Mouse (Mus musculus): ENCODE measurements around the gene C1galt1c1. TPM values are rescaled to one million over a fixed set of nuclear protein-coding genes. Genes with fewer than 3 reads are reported as not detected.

Gene C1galt1c1
- polyA plus RNA-seq (2014; fragmentation: Nextera tagmentation; extraction: Ambion mirVana): 20.3 and 21.3 TPM in 2 replicates

GRCm38 (mm10) chrX:38634801-38635637 is at the start of gene C1galt1c1:
TSS of gene C1galt1c1 (minus strand) at chrX:38635087.
- peak; percentile 99 for ATAC-seq (replicated peaks; ENCODE audit: low FRiP score)
- WGBS: 22% methylated on average over 39 of the region's 43 CpGs

DNA sequence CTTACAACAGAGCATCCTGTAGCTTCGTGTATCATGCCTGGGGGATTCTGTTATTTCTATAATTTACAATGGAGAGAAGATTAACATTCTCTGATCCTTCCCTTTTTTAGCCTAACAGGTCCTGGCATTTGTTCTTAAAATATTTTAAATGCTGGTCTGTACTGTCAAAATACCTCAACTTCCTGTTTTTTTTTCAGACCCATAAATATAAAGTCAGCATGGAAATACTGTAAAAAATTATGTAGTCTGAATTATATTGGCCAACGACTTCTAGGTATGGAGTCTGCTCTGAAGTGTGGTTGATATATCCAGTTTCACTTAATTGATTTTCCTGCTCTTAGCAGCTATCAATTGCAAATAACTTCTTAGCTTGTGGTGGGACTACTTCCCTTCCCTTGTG is 47.1 kb upstream of the C1galt1c1 start:
- Histone ChIP-seq H3K9ac (ENCODE audit: low read length) (no peak overlapping the region), H3K27me3 (ENCODE audit: control insufficient read depth, insufficient read depth, low read length) (no peaks in the 10 kb centered on the region), H3K9me3 (ENCODE audit: control insufficient read depth, low read length) (no peaks in the 10 kb centered on the region), H3K27ac (ENCODE audit: low read depth, low read length) (no peak overlapping the region), H3K4me3 (ENCODE audit: low read depth, low read length) (no peak overlapping the region), H3K4me2 (ENCODE audit: low read depth, low read length, severe bottlenecking) (no peak overlapping the region), H3K4me1 (replicated peaks; ENCODE audit: control insufficient read depth, insufficient read depth, low read length) (no peaks in the 10 kb centered on the region), H3K36me3 (ENCODE audit: control insufficient read depth, insufficient read depth, low read length) (no peaks in the 10 kb centered on the region)
- no peak for ATAC-seq (replicated peaks; ENCODE audit: low FRiP score)
- WGBS: 68% methylated on average over 2 of the region's 2 CpGs
- DNase-seq (ENCODE audit: low spot score): no peak

More at GRCm38 (mm10) chrX:38634801-38635637, at the start of gene C1galt1c1:
- peak; percentile 93 for DNase-seq (ENCODE audit: low spot score)
- Histone ChIP-seq H3K27ac (ENCODE audit: low read depth, low read length) (peak within 1 kb of the TSS; percentile 81; the same call in 1 of the 2 replicates), H3K36me3 (ENCODE audit: control insufficient read depth, insufficient read depth, low read length) (no peaks in the 10 kb centered on the region), H3K4me2 (ENCODE audit: low read depth, low read length, severe bottlenecking) (peak within 1 kb of the TSS; percentile 42; the same call in 1 of the 2 replicates), H3K4me1 (replicated peaks; ENCODE audit: control insufficient read depth, insufficient read depth, low read length) (no peaks in the 10 kb centered on the region), H3K4me3 (ENCODE audit: low read depth, low read length) (peak within 1 kb of the TSS; percentile 45), H3K9me3 (ENCODE audit: control insufficient read depth, low read length) (no peaks in the 10 kb centered on the region), H3K9ac (ENCODE audit: low read length) (peak within 1 kb of the TSS; percentile 66), H3K27me3 (ENCODE audit: control insufficient read depth, insufficient read depth, low read length) (no peaks in the 10 kb centered on the region)

GRCm38 (mm10) chrX:38669111-38669903 is 34.4 kb upstream of the C1galt1c1 start:
- Histone ChIP-seq H3K4me3 (ENCODE audit: low read depth, low read length) (no peak overlapping the region), H3K4me1 (replicated peaks; ENCODE audit: control insufficient read depth, insufficient read depth, low read length) (no peaks in the 10 kb centered on the region), H3K4me2 (ENCODE audit: low read depth, low read length, severe bottlenecking) (no peak overlapping the region), H3K27me3 (ENCODE audit: control insufficient read depth, insufficient read depth, low read length) (no peaks in the 10 kb centered on the region), H3K9me3 (ENCODE audit: control insufficient read depth, low read length) (no peaks in the 10 kb centered on the region), H3K36me3 (ENCODE audit: control insufficient read depth, insufficient read depth, low read length) (no peaks in the 10 kb centered on the region), H3K9ac (ENCODE audit: low read length) (no peak overlapping the region), H3K27ac (ENCODE audit: low read depth, low read length) (no peak overlapping the region)
- DNase-seq (ENCODE audit: low spot score): no peak
- 77% methylated on average over 6 of the region's 6 CpGs for WGBS
- ATAC-seq (replicated peaks; ENCODE audit: low FRiP score): no peak

- Histone ChIP-seq H3K4me3 (ENCODE audit: low read depth, low read length) (no peak overlapping the region), H3K27me3 (ENCODE audit: control insufficient read depth, insufficient read depth, low read length) (no peaks in the 10 kb centered on the region), H3K9me3 (ENCODE audit: control insufficient read depth, low read length) (no peaks in the 10 kb centered on the region), H3K9ac (ENCODE audit: low read length) (no peak overlapping the region), H3K27ac (ENCODE audit: low read depth, low read length) (no peak overlapping the region), H3K4me2 (ENCODE audit: low read depth, low read length, severe bottlenecking) (no peak overlapping the region), H3K4me1 (replicated peaks; ENCODE audit: control insufficient read depth, insufficient read depth, low read length) (no peaks in the 10 kb centered on the region), H3K36me3 (ENCODE audit: control insufficient read depth, insufficient read depth, low read length) (no peaks in the 10 kb centered on the region)
- 74% methylated on average over 4 of the region's 4 CpGs for WGBS
- ATAC-seq (replicated peaks; ENCODE audit: low FRiP score) (no peak), DNase-seq (ENCODE audit: low spot score) (no peak)
Observed at GRCm38 (mm10) chrX:38656206-38656883, 21.5 kb upstream of the C1galt1c1 start.

GRCm38 (mm10) chrX:38654681-38655080 is 19.8 kb upstream of the C1galt1c1 start:
- no peaks in the 10 kb centered on the region for H3K27me3 ChIP-seq (ENCODE audit: control insufficient read depth, insufficient read depth, low read length)
- DNase-seq (ENCODE audit: low spot score) (no peak), ATAC-seq (replicated peaks; ENCODE audit: low FRiP score) (no peak)
- no peak overlapping the region for H3K4me2 ChIP-seq (ENCODE audit: low read depth, low read length, severe bottlenecking)
- WGBS: 84% methylated on average over 5 of the region's 5 CpGs
- no peaks in the 10 kb centered on the region for H3K4me1 ChIP-seq (replicated peaks; ENCODE audit: control insufficient read depth, insufficient read depth, low read length)
- no peaks in the 10 kb centered on the region for H3K36me3 ChIP-seq (ENCODE audit: control insufficient read depth, insufficient read depth, low read length)
- no peaks in the 10 kb centered on the region for H3K9me3 ChIP-seq (ENCODE audit: control insufficient read depth, low read length)
- H3K4me3 ChIP-seq (ENCODE audit: low read depth, low read length): no peak overlapping the region
- H3K27ac ChIP-seq (ENCODE audit: low read depth, low read length): no peak overlapping the region
- no peak overlapping the region for H3K9ac ChIP-seq (ENCODE audit: low read length)

GRCm38 (mm10) chrX:38653181-38653580 is 18.3 kb upstream of the C1galt1c1 start:
- Histone ChIP-seq H3K9ac (ENCODE audit: low read length) (no peak overlapping the region), H3K27me3 (ENCODE audit: control insufficient read depth, insufficient read depth, low read length) (no peaks in the 10 kb centered on the region), H3K9me3 (ENCODE audit: control insufficient read depth, low read length) (no peaks in the 10 kb centered on the region), H3K4me3 (ENCODE audit: low read depth, low read length) (no peak overlapping the region), H3K36me3 (ENCODE audit: control insufficient read depth, insufficient read depth, low read length) (no peaks in the 10 kb centered on the region), H3K27ac (ENCODE audit: low read depth, low read length) (no peak overlapping the region), H3K4me1 (replicated peaks; ENCODE audit: control insufficient read depth, insufficient read depth, low read length) (no peaks in the 10 kb centered on the region), H3K4me2 (ENCODE audit: low read depth, low read length, severe bottlenecking) (no peak overlapping the region)
- ATAC-seq (replicated peaks; ENCODE audit: low FRiP score) (no peak), DNase-seq (ENCODE audit: low spot score) (no peak)
- WGBS: 86% methylated on average over 1 of the region's 1 CpGs

GRCm38 (mm10) chrX:38651167-38651566 is 16.3 kb upstream of the C1galt1c1 start:
- Histone ChIP-seq H3K4me1 (replicated peaks; ENCODE audit: control insufficient read depth, insufficient read depth, low read length) (no peaks in the 10 kb centered on the region), H3K27ac (ENCODE audit: low read depth, low read length) (no peak overlapping the region), H3K9ac (ENCODE audit: low read length) (no peak overlapping the region), H3K36me3 (ENCODE audit: control insufficient read depth, insufficient read depth, low read length) (no peaks in the 10 kb centered on the region), H3K27me3 (ENCODE audit: control insufficient read depth, insufficient read depth, low read length) (no peaks in the 10 kb centered on the region), H3K4me3 (ENCODE audit: low read depth, low read length) (no peak overlapping the region), H3K9me3 (ENCODE audit: control insufficient read depth, low read length) (no peaks in the 10 kb centered on the region), H3K4me2 (ENCODE audit: low read depth, low read length, severe bottlenecking) (no peak overlapping the region)
- no peak for DNase-seq (ENCODE audit: low spot score)
- no peak for ATAC-seq (replicated peaks; ENCODE audit: low FRiP score)
- 33% methylated on average over 6 of the region's 7 CpGs for WGBS

DNA sequence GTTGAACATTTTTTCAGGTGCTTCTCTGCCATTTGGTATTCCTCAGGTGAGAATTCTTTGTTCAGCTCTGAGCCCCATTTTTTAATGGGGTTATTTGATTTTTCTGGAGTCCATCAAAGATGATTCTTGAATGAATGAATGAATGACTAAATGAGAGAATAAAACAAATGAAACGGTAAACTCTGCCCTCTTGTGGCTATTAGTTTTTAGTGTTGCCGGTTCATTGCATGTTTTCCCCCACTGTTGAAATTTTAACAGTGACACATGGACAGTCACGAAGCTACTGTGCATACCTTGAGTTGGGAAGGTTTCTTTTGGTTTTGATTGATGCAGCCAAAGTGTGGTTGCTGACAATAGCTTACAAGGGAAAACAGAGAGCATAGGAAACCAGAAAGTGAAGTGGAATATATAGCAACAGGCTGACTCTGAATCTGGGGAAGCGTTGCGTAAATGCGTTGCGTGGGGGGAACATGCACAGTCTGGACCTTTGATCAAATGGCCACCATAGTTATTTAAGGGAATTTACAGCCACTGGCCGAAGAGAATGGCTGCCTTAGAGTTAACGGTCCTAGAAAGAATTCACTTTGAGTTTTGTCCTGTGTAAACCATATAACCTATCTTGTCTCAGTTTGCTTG is 15.6 kb upstream of the C1galt1c1 start:
- no peak for ATAC-seq (replicated peaks; ENCODE audit: low FRiP score)
- Histone ChIP-seq H3K4me1 (replicated peaks; ENCODE audit: control insufficient read depth, insufficient read depth, low read length) (no peaks in the 10 kb centered on the region), H3K9ac (ENCODE audit: low read length) (no peak overlapping the region), H3K4me2 (ENCODE audit: low read depth, low read length, severe bottlenecking) (no peak overlapping the region), H3K36me3 (ENCODE audit: control insufficient read depth, insufficient read depth, low read length) (no peaks in the 10 kb centered on the region), H3K27ac (ENCODE audit: low read depth, low read length) (no peak overlapping the region), H3K4me3 (ENCODE audit: low read depth, low read length) (no peak overlapping the region), H3K9me3 (ENCODE audit: control insufficient read depth, low read length) (no peaks in the 10 kb centered on the region), H3K27me3 (ENCODE audit: control insufficient read depth, insufficient read depth, low read length) (no peaks in the 10 kb centered on the region)
- DNase-seq (ENCODE audit: low spot score): no peak
- WGBS: 68% methylated on average over 9 of the region's 9 CpGs

Data from forebrain, embryonic 11.5 days (tissue).